ENCODE assay signal across 12 mouse cellular contexts in genomic region chrY:90728905-90729256, GRCm38 (mm10). TPM values are rescaled to one million over a fixed set of nuclear protein-coding genes. Genes with fewer than 3 reads are reported as not detected.
DNase-seq lines count a peak whose midpoint lies in the region; ATAC-seq lines count a peak whose summit lies in the region.
"Not testable (repeated sequence)": the region's sequence is repeated elsewhere in the genome, so short reads cannot be mapped to it uniquely, and the experiment has no call there.
"Had no signal": no experiment of that assay in that cellular context is flagged by ENCODE, and none has a peak within 500 bp of the region (broad histone marks: within the 10 kb centered on the region; RNA-seq: fewer than 3 reads in every experiment).

No protein-coding gene starts in this region.

- peak overlapping the region; percentile 5; the same call in 1 of the 2 replicates for H3K27ac ChIP-seq in ES-E14 (ENCODE audit: insufficient read depth, low read depth, low read length, poor library complexity, severe bottlenecking)
- H3K27ac ChIP-seq in hindbrain, embryonic 15.5 days (replicated peaks); limb, embryonic 11.5 days (replicated peaks; ENCODE audit: low read depth, low read length): not testable (repeated sequence)

- not testable (repeated sequence) for H3K4me3 ChIP-seq in ES-E14 (ENCODE audit: insufficient read depth in 1 of 2, low read depth in 1 of 2, low read length in 2 of 2, poor library complexity in 1 of 2, severe bottlenecking in 1 of 2); hindbrain, embryonic 15.5 days; limb, embryonic 11.5 days (ENCODE audit: low read depth, low read length)

- 81% methylated on average over 17 of the region's 17 CpGs for WGBS in hindbrain, embryonic 15.5 days
- 75% methylated on average over 13 of the region's 17 CpGs for WGBS in limb, embryonic 11.5 days

- not testable (repeated sequence) for H3K4me1 ChIP-seq in ES-E14 (ENCODE audit: control insufficient read depth in 2 of 2, insufficient read depth in 2 of 2, low read length in 2 of 2, poor library complexity in 1 of 2); hindbrain, embryonic 15.5 days (replicated peaks); limb, embryonic 11.5 days (ENCODE audit: control insufficient read depth, insufficient read depth, low read length)

- in situ Hi-C loops in ES-E14 (cut with MboI; ENCODE audit: low sequenced_read_pairs in 2 of 2, unreplicated experiment in 2 of 2): not testable (repeated sequence)

- not testable (repeated sequence) for H3K9me3 ChIP-seq in ES-E14 (ENCODE audit: control insufficient read depth, insufficient read depth, low read depth, low read length); hindbrain, embryonic 15.5 days; limb, embryonic 11.5 days (ENCODE audit: control insufficient read depth, low read length)

- H3K9ac ChIP-seq in ES-E14 (ENCODE audit: insufficient read depth, low read depth, low read length, poor library complexity, severe bottlenecking); hindbrain, embryonic 15.5 days; limb, embryonic 11.5 days (ENCODE audit: low read length): not testable (repeated sequence)

- peak; percentile 65 for ATAC-seq in common myeloid progenitor, adult 5-6 weeks (replicated peaks; ENCODE audit: low read depth, poor library complexity, severe bottlenecking)
- ATAC-seq in frontal cortex, adult (ENCODE audit: low TSS enrichment): peak; percentile 50; the same call in 1 of the 2 replicates
- peak; percentile 72; the same call in 1 of the 2 replicates for ATAC-seq in hindbrain, embryonic 15.5 days (ENCODE audit: low FRiP score, low read depth)
- peak; percentile 68 for ATAC-seq in limb, embryonic 11.5 days (ENCODE audit: insufficient number of reproducible peaks, low FRiP score, low TSS enrichment, low read depth)

- not testable (repeated sequence) for H3K27me3 ChIP-seq in hindbrain, embryonic 15.5 days; limb, embryonic 11.5 days (ENCODE audit: control insufficient read depth, insufficient read depth, low read length)

- H3K4me2 ChIP-seq in hindbrain, embryonic 15.5 days; limb, embryonic 11.5 days (ENCODE audit: low read depth, severe bottlenecking): not testable (repeated sequence)

- DNase-seq in ES-E14 (ENCODE audit: low read depth, low spot score): peak; percentile 78
- not testable (repeated sequence) for DNase-seq in limb, embryonic 11.5 days (ENCODE audit: low spot score)
- peak; percentile 35 for DNase-seq in mesoderm, embryonic 11.5 days (ENCODE audit: low read depth, low spot score)
- DNase-seq in ovary, adult 18-20 months (ENCODE audit: low spot score): peak; percentile 14
- peak; percentile 2 to 36 for DNase-seq in thymus, postnatal 10 days (ENCODE audit: low spot score in 2 of 2)

- peaks cover 31% of the 10 kb centered on the region for H3K36me3 ChIP-seq in ES-E14 (ENCODE audit: control insufficient read depth, insufficient read depth, low read length, poor library complexity, severe bottlenecking)
- not testable (repeated sequence) for H3K36me3 ChIP-seq in hindbrain, embryonic 15.5 days; limb, embryonic 11.5 days (ENCODE audit: control insufficient read depth, insufficient read depth, low read length)

RNA-seq across cellular contexts. Expression of gene Gm21860, which starts 25.7 kb away (rescaled TPM):
- total RNA-seq in ES-E14 (2012; rRNA removed): not detected in 2 replicates
- not detected in 2 replicates for total RNA-seq in common myeloid progenitor, adult 5-6 weeks (2017)
- not detected in 2 replicates for polyA plus RNA-seq in hindbrain, embryonic 15.5 days (2015; fragmentation: Nextera tagmentation; extraction: Ambion mirVana)
- polyA plus RNA-seq in limb, embryonic 11.5 days (2014; fragmentation: Nextera tagmentation; extraction: Ambion mirVana): not detected in 2 replicates
- total RNA-seq: left cerebral cortex, postnatal 14 days had no signal
- polyA plus RNA-seq: heart, embryonic 16.5 days; macrophage; thymus, postnatal 0 days had no signal

RNA-seq across cellular contexts. Expression of gene Gm47283, which starts 55.7 kb away (rescaled TPM):
- not detected in 2 replicates for total RNA-seq in ES-E14 (2012; rRNA removed)
- not detected in 2 replicates for total RNA-seq in common myeloid progenitor, adult 5-6 weeks (2017)
- polyA plus RNA-seq in hindbrain, embryonic 15.5 days (2015; fragmentation: Nextera tagmentation; extraction: Ambion mirVana): not detected in 2 replicates
- polyA plus RNA-seq in limb, embryonic 11.5 days (2014; fragmentation: Nextera tagmentation; extraction: Ambion mirVana): not detected in 2 replicates
- total RNA-seq: left cerebral cortex, postnatal 14 days had no signal
- polyA plus RNA-seq: heart, embryonic 16.5 days; macrophage; thymus, postnatal 0 days had no signal
